Comparison of ENCODE assay signal across 23 mouse cellular contexts in the genomic region with DNA sequence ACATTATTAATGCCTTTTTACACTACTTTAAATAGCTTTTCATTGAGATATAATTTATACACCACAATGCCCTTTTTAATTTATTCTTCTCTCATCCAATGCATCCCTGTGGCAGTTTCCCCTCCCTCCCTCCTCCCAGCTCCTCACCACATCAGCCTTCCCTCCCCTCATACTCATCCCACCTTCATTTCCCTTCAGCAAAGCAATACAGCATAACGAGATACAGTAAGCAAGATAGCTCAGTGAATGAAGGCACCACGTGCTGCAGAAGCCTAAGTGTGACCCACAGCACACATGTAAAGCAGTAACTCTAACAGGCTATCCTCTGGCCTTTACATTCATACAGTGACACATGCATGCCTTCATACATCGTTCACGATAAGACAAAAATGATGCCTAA. TPM values are rescaled to one million over a fixed set of nuclear protein-coding genes. Genes with fewer than 3 reads are reported as not detected.
DNase-seq lines count a peak whose midpoint lies in the region; ATAC-seq and TF ChIP-seq lines count a peak whose summit lies in the region.
"Had no signal": no experiment of that assay in that cellular context is flagged by ENCODE, and none has a peak within 500 bp of the region (broad histone marks: within the 10 kb centered on the region; RNA-seq: fewer than 3 reads in every experiment).

No protein-coding gene starts in this region.

- H3K4me3 ChIP-seq in forebrain, postnatal 0 days (ENCODE audit: low read depth, low read length) = no peak overlapping the region
- H3K4me3 ChIP-seq in forebrain, embryonic 12.5 days (replicated peaks) = no peak overlapping the region
- H3K4me3 ChIP-seq in hindbrain, embryonic 16.5 days (ENCODE audit: low read length) = no peak overlapping the region
- H3K4me3 ChIP-seq in hindbrain, postnatal 0 days (ENCODE audit: low read length) = no peak overlapping the region
- H3K4me3 ChIP-seq in neural tube, embryonic 12.5 days = no peak overlapping the region
- H3K4me3 ChIP-seq in neural tube, embryonic 15.5 days (replicated peaks) = no peak overlapping the region
- H3K4me3 ChIP-seq: embryonic facial prominence, embryonic 12.5 days; embryonic facial prominence, embryonic 15.5 days; forebrain, embryonic 13.5 days had no signal

- H3K4me2 ChIP-seq in forebrain, postnatal 0 days (ENCODE audit: low read depth) = no peak overlapping the region
- no peak overlapping the region for H3K4me2 ChIP-seq in forebrain, embryonic 12.5 days
- no peak overlapping the region for H3K4me2 ChIP-seq in hindbrain, embryonic 16.5 days (ENCODE audit: low read length)
- H3K4me2 ChIP-seq in hindbrain, postnatal 0 days (ENCODE audit: low read depth, low read length) = no peak overlapping the region
- H3K4me2 ChIP-seq in neural tube, embryonic 12.5 days (replicated peaks) = no peak overlapping the region
- no peak overlapping the region for H3K4me2 ChIP-seq in neural tube, embryonic 15.5 days
- H3K4me2 ChIP-seq: embryonic facial prominence, embryonic 12.5 days; embryonic facial prominence, embryonic 15.5 days; forebrain, embryonic 13.5 days; heart, embryonic 11.5 days had no signal

- no peak for DNase-seq in forebrain, postnatal 0 days
- no peak for DNase-seq in hindbrain, postnatal 0 days (ENCODE audit: low spot score)
- DNase-seq in neural tube, embryonic 10.5 days (ENCODE audit: extremely low spot score, low spot score) = no peak
- no peak for DNase-seq in gastrocnemius, postnatal 14 days
- DNase-seq: adrenal gland, adult 2 months; adrenal gland, postnatal 14 days; B cell, adult 2 months; cerebellum, adult 11 months; cerebellum, adult 2 months; cerebellum, adult 9-11 months; cerebellum, postnatal 25 days; gastrocnemius, postnatal 10 days had no signal

- H3K36me3 ChIP-seq in forebrain, postnatal 0 days (ENCODE audit: insufficient read depth) = peaks cover 12% of the 10 kb centered on the region
- no peaks in the 10 kb centered on the region for H3K36me3 ChIP-seq in forebrain, embryonic 12.5 days (replicated peaks)
- H3K36me3 ChIP-seq in hindbrain, embryonic 16.5 days (ENCODE audit: control insufficient read depth, insufficient read depth, low read length) = peaks cover 2% of the 10 kb centered on the region; the same call in 1 of the 2 replicates
- no peaks in the 10 kb centered on the region for H3K36me3 ChIP-seq in hindbrain, postnatal 0 days (ENCODE audit: insufficient read depth, low read length)
- H3K36me3 ChIP-seq in neural tube, embryonic 12.5 days = no peaks in the 10 kb centered on the region
- peaks cover 2% of the 10 kb centered on the region; the same call in 1 of the 2 replicates for H3K36me3 ChIP-seq in neural tube, embryonic 15.5 days
- H3K36me3 ChIP-seq: embryonic facial prominence, embryonic 12.5 days; embryonic facial prominence, embryonic 15.5 days had no signal

- peak; percentile 83; the same call in 1 of the 2 replicates for ATAC-seq in forebrain, postnatal 0 days
- no peak for ATAC-seq in forebrain, embryonic 12.5 days (ENCODE audit: low FRiP score)
- ATAC-seq in hindbrain, embryonic 16.5 days = peak; percentile 61; the same call in 1 of the 2 replicates
- no peak for ATAC-seq in hindbrain, postnatal 0 days
- ATAC-seq in neural tube, embryonic 12.5 days (ENCODE audit: low FRiP score, low read depth) = peak; percentile 53; the same call in 1 of the 2 replicates
- peak; percentile 68 for ATAC-seq in neural tube, embryonic 15.5 days (ENCODE audit: low FRiP score)
- ATAC-seq: forebrain, embryonic 13.5 days; intestine, postnatal 0 days had no signal

- H3K27me3 ChIP-seq in forebrain, postnatal 0 days (ENCODE audit: insufficient read depth, low read length) = no peaks in the 10 kb centered on the region
- no peaks in the 10 kb centered on the region for H3K27me3 ChIP-seq in forebrain, embryonic 12.5 days
- no peaks in the 10 kb centered on the region for H3K27me3 ChIP-seq in hindbrain, embryonic 16.5 days (replicated peaks; ENCODE audit: control insufficient read depth, insufficient read depth, low read length)
- no peaks in the 10 kb centered on the region for H3K27me3 ChIP-seq in hindbrain, postnatal 0 days (ENCODE audit: insufficient read depth, low read length)
- H3K27me3 ChIP-seq in neural tube, embryonic 12.5 days (replicated peaks) = no peaks in the 10 kb centered on the region
- H3K27me3 ChIP-seq in neural tube, embryonic 15.5 days (replicated peaks) = no peaks in the 10 kb centered on the region
- H3K27me3 ChIP-seq: CH12.LX; embryonic facial prominence, embryonic 12.5 days; embryonic facial prominence, embryonic 15.5 days; forebrain, embryonic 13.5 days had no signal

- no peak overlapping the region for H3K27ac ChIP-seq in forebrain, postnatal 0 days (ENCODE audit: low read depth, low read length)
- H3K27ac ChIP-seq in forebrain, embryonic 12.5 days = no peak overlapping the region
- H3K27ac ChIP-seq in hindbrain, embryonic 16.5 days (ENCODE audit: low read depth, low read length) = no peak overlapping the region
- H3K27ac ChIP-seq in hindbrain, postnatal 0 days = no peak overlapping the region
- H3K27ac ChIP-seq in neural tube, embryonic 12.5 days = no peak overlapping the region
- H3K27ac ChIP-seq in neural tube, embryonic 15.5 days (replicated peaks) = no peak overlapping the region
- H3K27ac ChIP-seq: embryonic facial prominence, embryonic 12.5 days; embryonic facial prominence, embryonic 15.5 days; forebrain, embryonic 13.5 days had no signal

- intact Hi-C loops in gastrocnemius, postnatal 14 days (cut with DNase I; ENCODE audit: low total_unique reads) = no loop called here

- H3K4me1 ChIP-seq in forebrain, postnatal 0 days (ENCODE audit: insufficient read depth) = no peaks in the 10 kb centered on the region
- H3K4me1 ChIP-seq in forebrain, embryonic 12.5 days = no peaks in the 10 kb centered on the region
- no peaks in the 10 kb centered on the region for H3K4me1 ChIP-seq in hindbrain, embryonic 16.5 days (ENCODE audit: control insufficient read depth, insufficient read depth, low read depth, low read length)
- H3K4me1 ChIP-seq in hindbrain, postnatal 0 days (ENCODE audit: insufficient read depth, low read length) = no peaks in the 10 kb centered on the region
- H3K4me1 ChIP-seq in neural tube, embryonic 12.5 days = no peaks in the 10 kb centered on the region
- no peaks in the 10 kb centered on the region for H3K4me1 ChIP-seq in neural tube, embryonic 15.5 days
- H3K4me1 ChIP-seq: embryonic facial prominence, embryonic 12.5 days; embryonic facial prominence, embryonic 15.5 days; forebrain, embryonic 13.5 days had no signal

- no peaks in the 10 kb centered on the region for H3K9me3 ChIP-seq in forebrain, postnatal 0 days (ENCODE audit: low read length)
- no peaks in the 10 kb centered on the region for H3K9me3 ChIP-seq in forebrain, embryonic 12.5 days
- H3K9me3 ChIP-seq in hindbrain, embryonic 16.5 days (ENCODE audit: control insufficient read depth, low read length) = no peaks in the 10 kb centered on the region
- no peaks in the 10 kb centered on the region for H3K9me3 ChIP-seq in hindbrain, postnatal 0 days (ENCODE audit: low read length)
- no peaks in the 10 kb centered on the region for H3K9me3 ChIP-seq in neural tube, embryonic 12.5 days
- H3K9me3 ChIP-seq in neural tube, embryonic 15.5 days (replicated peaks) = no peaks in the 10 kb centered on the region
- H3K9me3 ChIP-seq: embryonic facial prominence, embryonic 12.5 days; embryonic facial prominence, embryonic 15.5 days; forebrain, embryonic 13.5 days; G1E had no signal

- 72% methylated on average over 4 of the region's 4 CpGs for WGBS in forebrain, postnatal 0 days
- WGBS in forebrain, embryonic 12.5 days = 85% methylated on average over 4 of the region's 4 CpGs
- WGBS in hindbrain, embryonic 16.5 days = 76% methylated on average over 4 of the region's 4 CpGs
- WGBS in hindbrain, postnatal 0 days = 86% methylated on average over 4 of the region's 4 CpGs
- 84% methylated on average over 4 of the region's 4 CpGs for WGBS in neural tube, embryonic 12.5 days
- WGBS in neural tube, embryonic 15.5 days = 78% methylated on average over 4 of the region's 4 CpGs

- no peak for TF ChIP-seq CTCF in forebrain, postnatal 0 days (IDR thresholded peaks at IDR 0.05; ENCODE audit: low read depth)
- no peak for TF ChIP-seq CTCF in hindbrain, postnatal 0 days (IDR thresholded peaks at IDR 0.05; ENCODE audit: low read depth)

- H3K9ac ChIP-seq in forebrain, postnatal 0 days = no peak overlapping the region
- H3K9ac ChIP-seq in forebrain, embryonic 12.5 days = no peak overlapping the region
- H3K9ac ChIP-seq in hindbrain, embryonic 16.5 days (ENCODE audit: low read depth, low read length) = no peak overlapping the region
- H3K9ac ChIP-seq in hindbrain, postnatal 0 days (replicated peaks; ENCODE audit: low read length) = no peak overlapping the region
- no peak overlapping the region for H3K9ac ChIP-seq in neural tube, embryonic 12.5 days
- H3K9ac ChIP-seq in neural tube, embryonic 15.5 days (replicated peaks) = no peak overlapping the region
- H3K9ac ChIP-seq: embryonic facial prominence, embryonic 12.5 days; embryonic facial prominence, embryonic 15.5 days; forebrain, embryonic 13.5 days had no signal

RNA-seq across cellular contexts. Expression of a gene that starts 56.5 kb away (rescaled TPM):
- total RNA-seq in forebrain, postnatal 0 days (2014; rRNA removed) = 234 and 301 TPM in 2 replicates
- polyA plus RNA-seq in forebrain, postnatal 0 days (2015; fragmentation: Nextera tagmentation; extraction: Ambion mirVana) = 72.0 and 98.7 TPM in 2 replicates
- 32.4 and 36.1 TPM in 2 replicates for polyA plus RNA-seq in forebrain, embryonic 12.5 days (2016; fragmentation: Nextera tagmentation; extraction: Ambion mirVana)
- polyA plus RNA-seq in hindbrain, embryonic 16.5 days (2015; fragmentation: Nextera tagmentation; extraction: Ambion mirVana) = 122 and 123 TPM in 2 replicates
- total RNA-seq in hindbrain, postnatal 0 days (2014; rRNA removed) = 210 and 218 TPM in 2 replicates
- polyA plus RNA-seq in hindbrain, postnatal 0 days (2015; fragmentation: Nextera tagmentation; extraction: Ambion mirVana) = 138 and 143 TPM in 2 replicates
- 28.6 and 33.2 TPM in 2 replicates for polyA plus RNA-seq in neural tube, embryonic 12.5 days (2016; fragmentation: Nextera tagmentation; extraction: Ambion mirVana)
- 98.5 and 115 TPM in 2 replicates for polyA plus RNA-seq in neural tube, embryonic 15.5 days (2015; fragmentation: Nextera tagmentation; extraction: Ambion mirVana)
- 1 to 10 TPM; 1.2 to 1.6 TPM for total RNA-seq in gastrocnemius, postnatal 14 days (2021)

Comparison
In these comparisons a context has a peak if more than half of its experiments do, and no peak if none do; other contexts are left out.
1. ATAC-seq: peak in forebrain, postnatal 0 days (single experiment), hindbrain, embryonic 16.5 days (single experiment), neural tube, embryonic 12.5 days (single experiment) and neural tube, embryonic 15.5 days (single experiment); none in forebrain, embryonic 12.5 days (single experiment) and hindbrain, postnatal 0 days (single experiment).